Mouse (Mus musculus): Measurements from ENCODE around the gene Tmem102.

DNA sequence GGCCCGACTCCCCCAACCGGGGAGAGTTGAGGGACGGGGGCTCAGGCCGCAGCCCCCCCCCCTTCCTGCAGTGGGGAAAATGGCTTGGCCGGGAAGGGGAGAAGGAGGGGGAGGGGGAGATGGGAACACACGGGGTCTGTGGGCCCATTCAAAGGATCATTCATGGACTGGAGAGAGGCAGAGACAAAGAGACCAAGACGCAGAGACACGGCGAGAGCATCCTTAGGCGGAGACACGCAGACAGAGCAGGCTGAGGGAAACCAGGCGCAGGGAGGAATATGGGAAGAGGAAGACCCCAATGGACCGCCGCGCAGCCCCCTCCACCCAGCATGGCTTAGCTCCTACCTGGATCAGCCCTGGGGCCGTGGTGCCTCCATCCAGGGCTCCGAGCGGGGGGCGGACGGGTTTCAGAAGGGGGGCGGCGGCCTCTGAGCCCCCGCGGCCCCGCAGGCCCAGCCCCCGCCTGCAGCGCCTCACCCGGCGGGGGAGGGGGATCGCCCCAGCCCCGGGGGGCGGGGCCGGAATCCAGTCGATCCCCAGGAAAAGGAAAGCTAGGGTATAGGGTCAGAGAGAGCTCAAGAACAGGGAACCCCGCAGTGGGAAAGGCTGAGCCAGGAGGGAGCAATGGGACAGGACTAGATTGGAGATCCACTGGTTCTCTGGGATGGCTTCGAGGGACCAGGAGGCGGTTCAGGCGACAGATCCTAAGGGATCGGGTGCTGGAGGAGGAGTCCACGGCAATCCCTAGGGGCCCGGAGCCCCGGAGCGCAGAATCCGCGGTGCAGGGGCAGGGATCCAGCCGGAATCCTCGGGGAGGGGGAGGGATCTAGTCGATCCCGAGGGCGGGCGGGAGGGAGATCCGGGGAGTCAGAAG lies 31.5 kb upstream of the Tmem102 start:
- TF ChIP-seq CTCF (IDR thresholded peaks at IDR 0.05; ENCODE audit: low read depth, low read length) (no peak), TAL1 (conservative IDR thresholded peaks at IDR 0.05; ENCODE audit: low read depth, low read length) (no peak), GATA1 (IDR thresholded peaks at IDR 0.05; ENCODE audit: borderline replicate concordance, low read length) (no peak)
